Mouse (Mus musculus) kidney, embryonic 14.5 days (tissue): ENCODE data around the gene Poc1a. TPM values are rescaled to one million over a fixed set of nuclear protein-coding genes. Genes with fewer than 3 reads are reported as not detected.

Experiments used
- ATAC-seq: fragments of 200-750 bp; cut with Nextera tagmentation; 2 replicates; pipeline ENCODE4 v1.8.0; 2017; ENCODE audit warnings: moderate number of reproducible peaks, mild to moderate bottlenecking, moderate TSS enrichment, moderate library complexity; ENCODE audit not compliant: low FRiP score, low TSS enrichment
- H3K27ac ChIP-seq: fragments of 300-500 bp; sonication (generic); 2 replicates; pipeline ENCODE4 v1.5.1; 2014; ENCODE audit warnings: low read depth, mild to moderate bottlenecking, low read length, moderate library complexity, mixed read lengths
- H3K27me3 ChIP-seq: fragments of 300-500 bp; sonication (generic); 2 replicates; pipeline ENCODE4 v1.6.1; 2014; ENCODE audit warnings: mild to moderate bottlenecking, low read length; ENCODE audit not compliant: control insufficient read depth, insufficient read depth
- H3K36me3 ChIP-seq: fragments of 300-500 bp; sonication (generic); 2 replicates; pipeline ENCODE4 v1.6.1; 2014; ENCODE audit warnings: low read length, mixed read lengths; ENCODE audit not compliant: control insufficient read depth, insufficient read depth
- H3K4me1 ChIP-seq: fragments of 300-500 bp; sonication (generic); 2 replicates; pipeline ENCODE4 v1.6.1; 2014; ENCODE audit warnings: low read length, mixed read lengths; ENCODE audit not compliant: control insufficient read depth, insufficient read depth
- H3K4me2 ChIP-seq: fragments of 300-500 bp; sonication (generic); replicated peaks from 2 replicates; pipeline ENCODE4 v1.6.1; 2014; ENCODE audit warnings: low read depth, mild to moderate bottlenecking, low read length
- H3K4me3 ChIP-seq: fragments of 300-500 bp; sonication (generic); 2 replicates; pipeline ENCODE4 v1.5.1; 2014; ENCODE audit warnings: mild to moderate bottlenecking, low read length
- H3K9ac ChIP-seq: fragments of 300-500 bp; sonication (generic); 2 replicates; pipeline ENCODE4 v1.6.1; 2014; ENCODE audit warnings: low read depth, mild to moderate bottlenecking, low read length, moderate library complexity
- H3K9me3 ChIP-seq: fragments of 300-500 bp; sonication (generic); 2 replicates; pipeline ENCODE4 v1.6.1; 2016; ENCODE audit warnings: low read length; ENCODE audit not compliant: control insufficient read depth
- WGBS: fragments of 180-500 bp; shearing (Covaris S2); extraction: QIAGEN DNeasy Blood & Tissue Kit; methylation state at CpG from one replicate; pipeline ENCODE4 v1.1.7; 2014; 5-methylcytosine and 5-hydroxymethylcytosine counted together
- polyA plus RNA-seq: library from polyadenylated mRNA; unstranded; fragments of >200 nt; fragmentation: Nextera tagmentation; extraction: Ambion mirVana; gene quantifications from 2 replicates; pipeline ENCODE4 v1.2.1, GENCODE M21; 2014

Poc1a gene
- polyA plus RNA-seq, 1 experiment from 2014 or later: 29.1 TPM

GRCm38 (mm10) chr9:106288864-106289263, 8.0 kb downstream of the Poc1a start:
- no peaks in the 10 kb centered on the region for H3K27me3 ChIP-seq
- H3K36me3 ChIP-seq: peaks cover 32% of the 10 kb centered on the region
- WGBS: 22% methylated on average over 3 of the region's 3 CpGs
- no peaks in the 10 kb centered on the region for H3K4me1 ChIP-seq
- H3K9me3 ChIP-seq: no peaks in the 10 kb centered on the region
- ATAC-seq: peak; percentile 73; the same call in 1 of the 2 replicates
- no peak overlapping the region for H3K4me2 ChIP-seq
- no peak overlapping the region for H3K4me3 ChIP-seq
- no peak overlapping the region for H3K9ac ChIP-seq
- no peak overlapping the region for H3K27ac ChIP-seq

GRCm38 (mm10) chr9:106289841-106290240, 9.0 kb downstream of the Poc1a start:
- peaks cover 30% of the 10 kb centered on the region for H3K36me3 ChIP-seq
- no peak overlapping the region for H3K4me3 ChIP-seq
- no peaks in the 10 kb centered on the region for H3K9me3 ChIP-seq
- ATAC-seq: no peak
- no peak overlapping the region for H3K9ac ChIP-seq
- H3K4me1 ChIP-seq: no peaks in the 10 kb centered on the region
- H3K27me3 ChIP-seq: no peaks in the 10 kb centered on the region
- no peak overlapping the region for H3K4me2 ChIP-seq
- WGBS: 90% methylated on average over 8 of the region's 8 CpGs
- H3K27ac ChIP-seq: no peak overlapping the region

- Histone ChIP-seq H3K4me3 (no peak overlapping the region), H3K9me3 (no peaks in the 10 kb centered on the region), H3K4me1 (no peaks in the 10 kb centered on the region), H3K4me2 (no peak overlapping the region), H3K27ac (no peak overlapping the region), H3K36me3 (peaks cover 31% of the 10 kb centered on the region), H3K9ac (no peak overlapping the region), H3K27me3 (no peaks in the 10 kb centered on the region)
- WGBS: 89% methylated on average over 17 of the region's 17 CpGs
- no peak for ATAC-seq
These were observed 9.8 kb downstream of the Poc1a start for GRCm38 (mm10) chr9:106290636-106291122.

GRCm38 (mm10) chr9:106293569-106294156, 12.8 kb downstream of the Poc1a start:
- Histone ChIP-seq H3K27me3 (no peaks in the 10 kb centered on the region), H3K9me3 (no peaks in the 10 kb centered on the region), H3K9ac (no peak overlapping the region), H3K4me3 (no peak overlapping the region), H3K27ac (no peak overlapping the region), H3K36me3 (peaks cover 18% of the 10 kb centered on the region), H3K4me2 (no peak overlapping the region), H3K4me1 (no peaks in the 10 kb centered on the region)
- no peak for ATAC-seq
- WGBS: 92% methylated on average over 14 of the region's 14 CpGs

GRCm38 (mm10) chr9:106296637-106297174, 15.8 kb downstream of the Poc1a start:
- H3K9ac ChIP-seq: no peak overlapping the region
- no peak overlapping the region for H3K27ac ChIP-seq
- H3K36me3 ChIP-seq: peaks cover 11% of the 10 kb centered on the region; the same call in 1 of the 2 replicates
- no peaks in the 10 kb centered on the region for H3K27me3 ChIP-seq
- no peak overlapping the region for H3K4me2 ChIP-seq
- 0 out of 2 replicates have a peak, but pooled peaks cover 6% of the 10 kb centered on the region for H3K4me1 ChIP-seq
- no peak overlapping the region for H3K4me3 ChIP-seq
- WGBS: 82% methylated on average over 6 of the region's 6 CpGs
- no peaks in the 10 kb centered on the region for H3K9me3 ChIP-seq
- ATAC-seq: no peak

GRCm38 (mm10) chr9:106300176-106300803, 19.4 kb downstream of the Poc1a start:
- no peak overlapping the region for H3K4me2 ChIP-seq
- H3K4me3 ChIP-seq: no peak overlapping the region
- H3K9ac ChIP-seq: no peak overlapping the region
- H3K36me3 ChIP-seq: peaks cover 6% of the 10 kb centered on the region; the same call in 1 of the 2 replicates
- H3K9me3 ChIP-seq: no peaks in the 10 kb centered on the region
- 0 out of 2 replicates have a peak, but pooled peaks cover 9% of the 10 kb centered on the region for H3K4me1 ChIP-seq
- WGBS: 53% methylated on average over 20 of the region's 20 CpGs
- no peak; the same call in 1 of the 2 replicates for ATAC-seq
- no peak overlapping the region for H3K27ac ChIP-seq
- no peaks in the 10 kb centered on the region for H3K27me3 ChIP-seq

GRCm38 (mm10) chr9:106300949-106301348, 20.1 kb downstream of the Poc1a start:
- H3K9me3 ChIP-seq: no peaks in the 10 kb centered on the region
- peak; percentile 20; the same call in 1 of the 2 replicates for ATAC-seq
- H3K4me2 ChIP-seq: no peak overlapping the region
- no peak overlapping the region for H3K27ac ChIP-seq
- H3K4me3 ChIP-seq: no peak overlapping the region
- H3K27me3 ChIP-seq: no peaks in the 10 kb centered on the region
- no peak overlapping the region for H3K9ac ChIP-seq
- 29% methylated on average over 6 of the region's 6 CpGs for WGBS
- peaks cover 1% of the 10 kb centered on the region; the same call in 1 of the 2 replicates for H3K36me3 ChIP-seq
- H3K4me1 ChIP-seq: 0 out of 2 replicates have a peak, but pooled peaks cover 9% of the 10 kb centered on the region

- Histone ChIP-seq H3K4me1 (0 out of 2 replicates have a peak, but pooled peaks cover 9% of the 10 kb centered on the region), H3K9ac (no peak overlapping the region), H3K4me2 (no peak overlapping the region), H3K9me3 (no peaks in the 10 kb centered on the region), H3K4me3 (no peak overlapping the region), H3K27me3 (no peaks in the 10 kb centered on the region), H3K27ac (no peak overlapping the region), H3K36me3 (no peaks in the 10 kb centered on the region; the same call in 1 of the 2 replicates)
- 63% methylated on average over 11 of the region's 11 CpGs for WGBS
- ATAC-seq: no peak
These were observed 20.7 kb downstream of the Poc1a start for GRCm38 (mm10) chr9:106301446-106302080.
